8 mouse cellular contexts compared by ENCODE assay signal in the genomic region with DNA sequence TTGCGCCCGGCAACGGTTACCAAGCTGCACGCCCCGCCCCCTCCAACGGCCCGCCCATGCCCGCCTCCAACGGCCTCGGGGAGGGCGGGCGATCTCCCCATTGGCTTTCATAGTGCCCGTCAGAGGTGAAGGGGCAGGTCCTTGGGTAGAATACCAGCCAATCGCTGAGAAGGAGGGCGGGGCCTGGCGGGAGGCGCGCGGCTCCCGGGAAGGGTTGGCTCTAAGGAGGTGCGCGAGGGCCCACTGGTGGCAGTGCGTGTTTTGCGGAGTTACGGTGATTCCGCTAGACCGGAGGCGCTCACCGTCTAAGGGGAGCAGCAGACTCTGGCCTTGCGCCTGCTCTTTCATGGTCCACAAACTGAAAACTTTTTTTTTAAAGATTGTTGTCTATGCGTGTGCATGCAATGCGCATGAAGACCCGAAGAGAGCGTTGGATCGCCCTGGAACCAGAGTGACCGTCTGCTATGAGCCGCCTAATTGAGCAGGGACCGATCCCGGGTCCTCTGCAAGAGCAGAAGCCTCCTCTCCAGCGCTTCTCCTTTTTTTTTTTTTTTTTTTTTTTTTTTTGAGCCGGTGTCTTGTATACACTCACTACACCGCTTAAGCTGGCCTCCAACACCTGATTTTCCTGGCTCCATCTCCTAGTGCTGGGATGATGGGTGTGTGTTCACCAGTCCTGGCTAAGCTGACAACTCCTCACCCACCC. TPM values are rescaled to one million over a fixed set of nuclear protein-coding genes. Genes with fewer than 3 reads are reported as not detected.
DNase-seq lines count a peak whose midpoint lies in the region; ATAC-seq and TF ChIP-seq lines count a peak whose summit lies in the region.

No protein-coding gene starts in this region.

- TF ChIP-seq POLR2A in lung, adult 2 months (IDR thresholded peaks at IDR 0.05; ENCODE audit: borderline replicate concordance, extremely low read depth, low read depth, low read length): no peak

- peaks cover 11% of the 10 kb centered on the region for H3K4me1 ChIP-seq in forebrain, embryonic 14.5 days (ENCODE audit: control insufficient read depth, insufficient read depth, low read length)
- no peaks in the 10 kb centered on the region for H3K4me1 ChIP-seq in lung, adult 2 months (ENCODE audit: control insufficient read depth, insufficient read depth, low read length)

- peak overlapping the region; percentile 29; the same call in 1 of the 2 replicates for H3K9ac ChIP-seq in forebrain, embryonic 14.5 days (ENCODE audit: low read length)

- peak overlapping the region; percentile 82 for H3K4me2 ChIP-seq in forebrain, embryonic 14.5 days (ENCODE audit: low read length)

- H3K36me3 ChIP-seq in forebrain, embryonic 14.5 days (ENCODE audit: control insufficient read depth, insufficient read depth, low read length): no peaks in the 10 kb centered on the region

- ATAC-seq in forebrain, embryonic 14.5 days: peak; percentile 97
- ATAC-seq in neutrophil, adult 5-6 weeks (ENCODE audit: extremely low read depth, insufficient number of reproducible peaks, low FRiP score, poor library complexity, severe bottlenecking): peak; percentile 97

- peak; percentile 30; the same call in 1 of the 2 replicates for TF ChIP-seq CTCF in lung, adult 2 months (IDR thresholded peaks at IDR 0.05; ENCODE audit: insufficient read depth, low read length)

- no peak overlapping the region for H3K27ac ChIP-seq in forebrain, embryonic 14.5 days (ENCODE audit: low read depth, low read length)

- no peaks in the 10 kb centered on the region for H3K9me3 ChIP-seq in forebrain, embryonic 14.5 days (replicated peaks; ENCODE audit: control insufficient read depth, low read length)

- intact Hi-C loops in heart, postnatal 25 days (cut with DNase I): loop anchor here (2.0 to 5.0 kb wide), 2 partner anchors 64 to 228 kb away; partner anchors contain the start of genes Crb3 and Slc25a23

- DNase-seq in ES-CJ7 (ENCODE audit: low read depth, low spot score): peak; percentile 98
- DNase-seq in cerebellum, adult 11 months: peak; percentile 99
- DNase-seq in forebrain, embryonic 14.5 days (ENCODE audit: low spot score): peak; percentile 99
- peak; percentile 97 for DNase-seq in heart, postnatal 25 days (ENCODE audit: low spot score)
- peak; percentile 96 to 99 for DNase-seq in layer of hippocampus, adult 18-20 months (ENCODE audit: low spot score in 2 of 2)
- DNase-seq in lung, adult 2 months: peak; percentile 97
- peak; percentile 97 for DNase-seq in thymus, adult 18-20 months

- H3K4me3 ChIP-seq in forebrain, embryonic 14.5 days (ENCODE audit: low read depth, low read length): peak overlapping the region; percentile 60
- peak overlapping the region; percentile 60 for H3K4me3 ChIP-seq in lung, adult 2 months (replicated peaks; ENCODE audit: extremely low read depth, low read depth, low read length)

- WGBS in forebrain, embryonic 14.5 days: under 1% methylated on average over 37 of the region's 42 CpGs
- under 1% methylated on average over 42 of the region's 42 CpGs for WGBS in lung, adult 2 months

- H3K27me3 ChIP-seq in forebrain, embryonic 14.5 days (replicated peaks; ENCODE audit: control insufficient read depth, insufficient read depth, low read length): no peaks in the 10 kb centered on the region

RNA-seq across cellular contexts. Expression of gene Rfx2, which starts 0.5 kb away (rescaled TPM):
- 2.2 and 3.2 TPM in 2 replicates for polyA plus RNA-seq in forebrain, embryonic 14.5 days (2014; fragmentation: Nextera tagmentation; extraction: Ambion mirVana)
- 1 to 10 TPM; 3.2 to 4.6 TPM for total RNA-seq in heart, postnatal 25 days (2021)
- total RNA-seq in layer of hippocampus, adult 18-20 months (2021): 1 to 10 TPM; 4.8 to 5.7 TPM
- 24.1 and 27.2 TPM in 2 replicates for polyA plus RNA-seq in lung, adult 2 months (2012; rRNA removed)
- 8.6 and 11.1 TPM in 2 replicates for total RNA-seq in neutrophil, adult 5-6 weeks (2017)

RNA-seq across cellular contexts. Expression of gene Acsbg2, which starts 43.0 kb away (rescaled TPM):
- not detected in 2 replicates for polyA plus RNA-seq in forebrain, embryonic 14.5 days (2014; fragmentation: Nextera tagmentation; extraction: Ambion mirVana)
- total RNA-seq in heart, postnatal 25 days (2021): not detected
- not detected for total RNA-seq in layer of hippocampus, adult 18-20 months (2021)
- not detected in 2 replicates for polyA plus RNA-seq in lung, adult 2 months (2012; rRNA removed)
- not detected in 2 replicates for total RNA-seq in neutrophil, adult 5-6 weeks (2017)

RNA-seq across cellular contexts. Expression of gene 1700061G19Rik, which starts 44.0 kb away (rescaled TPM):
- 0.08 and 0.19 TPM in 2 replicates for polyA plus RNA-seq in forebrain, embryonic 14.5 days (2014; fragmentation: Nextera tagmentation; extraction: Ambion mirVana)
- not detected for total RNA-seq in heart, postnatal 25 days (2021)
- total RNA-seq in layer of hippocampus, adult 18-20 months (2021): under 1 TPM in 1 of 2 experiments, not detected in 1; 0.15 TPM
- 0.11 and 0.19 TPM in 2 replicates for polyA plus RNA-seq in lung, adult 2 months (2012; rRNA removed)
- total RNA-seq in neutrophil, adult 5-6 weeks (2017): not detected in 2 replicates
